Mouse (Mus musculus) megakaryocyte, embryonic 14.5 days (primary cell): Measurements from ENCODE around the gene Aff3.

ENCODE experiments used
- FLI1 ChIP-seq: IDR thresholded peaks from 2 replicates; pipeline ENCODE4 v1.6.1; 2012; ENCODE audit warnings: low read length, inconsistent platforms, mixed read lengths
- GATA1 ChIP-seq: IDR thresholded peaks from 3 replicates; pipeline ENCODE4 v1.6.1; 2012; ENCODE audit warnings: mixed read lengths, low read length, inconsistent platforms, borderline replicate concordance

DNA sequence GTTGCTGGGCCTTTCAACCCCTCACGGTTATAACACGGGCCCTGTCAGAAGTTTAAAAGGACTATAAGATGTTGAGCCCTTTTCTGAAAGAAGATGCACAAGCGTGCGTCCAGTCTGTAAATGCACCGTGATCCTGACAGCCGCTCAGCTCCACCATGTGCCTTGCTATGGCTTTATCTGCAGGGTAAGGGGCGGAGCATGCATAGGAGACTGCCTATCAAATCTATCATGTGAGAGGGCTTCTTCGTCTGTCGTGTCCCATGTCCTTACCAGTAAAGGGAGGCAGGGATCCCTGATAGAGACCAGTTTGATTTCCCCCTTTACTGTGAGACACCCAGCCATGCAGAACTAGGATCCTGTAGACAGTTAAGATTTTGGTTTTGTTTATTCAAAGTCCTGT, 222.3 kb downstream of the Aff3 start:
- TF ChIP-seq GATA1 (no peak), FLI1 (no peak)
